Mouse (Mus musculus): Measurements from ENCODE around the gene Bmp2k. TPM values are rescaled to one million over a fixed set of nuclear protein-coding genes. Genes with fewer than 3 reads are reported as not detected.
"Not testable (repeated sequence)": the region's sequence is repeated elsewhere in the genome, so short reads cannot be mapped to it uniquely, and the experiment has no call there.

Bmp2k gene
- polyA plus RNA-seq, 1 experiment from 2014 or later: 31.3 TPM

- no peaks in the 10 kb centered on the region for H3K9me3 ChIP-seq (replicated peaks)
- WGBS (ENCODE audit: insufficient replicate concordance): 36% methylated on average over 15 of the region's 15 CpGs
- peak overlapping the region; percentile 73 for H3K27ac ChIP-seq (replicated peaks)
- peaks cover 86% of the 10 kb centered on the region for H3K4me1 ChIP-seq (replicated peaks)
- H3K4me2 ChIP-seq: peak overlapping the region; percentile 38
- H3K4me3 ChIP-seq (replicated peaks): no peak overlapping the region
- H3K36me3 ChIP-seq (replicated peaks): peaks cover 45% of the 10 kb centered on the region
- no peaks in the 10 kb centered on the region for H3K27me3 ChIP-seq
- no peak overlapping the region for H3K9ac ChIP-seq
- ATAC-seq (ENCODE audit: insufficient read depth): peak; percentile 85
Observed at GRCm38 (mm10) chr5:97022305-97023278, 25.1 kb downstream of the Bmp2k start.

- no peak overlapping the region; the same call in 1 of the 2 replicates for H3K27ac ChIP-seq (replicated peaks)
- peaks cover 58% of the 10 kb centered on the region for H3K36me3 ChIP-seq (replicated peaks)
- H3K4me1 ChIP-seq (replicated peaks): peaks cover 89% of the 10 kb centered on the region
- no peaks in the 10 kb centered on the region for H3K27me3 ChIP-seq
- no peak overlapping the region for H3K4me3 ChIP-seq (replicated peaks)
- H3K9me3 ChIP-seq (replicated peaks): no peaks in the 10 kb centered on the region
- 76% methylated on average over 5 of the region's 5 CpGs for WGBS (ENCODE audit: insufficient replicate concordance)
- no peak for ATAC-seq (ENCODE audit: insufficient read depth)
- H3K4me2 ChIP-seq: no peak overlapping the region
- no peak overlapping the region for H3K9ac ChIP-seq
Observed at GRCm38 (mm10) chr5:97024834-97025233, 27.3 kb downstream of the Bmp2k start.

GRCm38 (mm10) chr5:97025650-97026049 is 28.2 kb downstream of the Bmp2k start:
- 0 out of 2 replicates have a peak overlapping the region, but pooled peaks have one; percentile 9 for H3K27ac ChIP-seq (replicated peaks)
- WGBS (ENCODE audit: insufficient replicate concordance): 84% methylated on average over 6 of the region's 6 CpGs
- no peak for ATAC-seq (ENCODE audit: insufficient read depth)

GRCm38 (mm10) chr5:97028004-97028403 is 30.5 kb downstream of the Bmp2k start:
- Histone ChIP-seq H3K27ac (replicated peaks) (no peak overlapping the region), H3K27me3 (no peaks in the 10 kb centered on the region), H3K4me1 (replicated peaks) (peaks cover 69% of the 10 kb centered on the region), H3K4me3 (replicated peaks) (no peak overlapping the region), H3K9ac (no peak overlapping the region), H3K9me3 (replicated peaks) (no peaks in the 10 kb centered on the region), H3K36me3 (replicated peaks) (peaks cover 75% of the 10 kb centered on the region), H3K4me2 (no peak overlapping the region)
- WGBS (ENCODE audit: insufficient replicate concordance): 86% methylated on average over 8 of the region's 8 CpGs
- ATAC-seq (ENCODE audit: insufficient read depth): no peak

More at GRCm38 (mm10) chr5:97025650-97026049, 28.2 kb downstream of the Bmp2k start:
- Histone ChIP-seq H3K27me3 (no peaks in the 10 kb centered on the region), H3K4me1 (replicated peaks) (peaks cover 86% of the 10 kb centered on the region), H3K9ac (no peak overlapping the region), H3K4me3 (replicated peaks) (no peak overlapping the region), H3K36me3 (replicated peaks) (peaks cover 61% of the 10 kb centered on the region), H3K9me3 (replicated peaks) (no peaks in the 10 kb centered on the region), H3K4me2 (no peak overlapping the region)

- not testable (repeated sequence) for H3K9me3 ChIP-seq (replicated peaks); H3K27me3 ChIP-seq; H3K4me2 ChIP-seq; H3K27ac ChIP-seq (replicated peaks); H3K4me3 ChIP-seq (replicated peaks); ATAC-seq (ENCODE audit: insufficient read depth); H3K9ac ChIP-seq
- Histone ChIP-seq H3K36me3 (replicated peaks) (peaks cover 81% of the 10 kb centered on the region), H3K4me1 (replicated peaks) (peaks cover 67% of the 10 kb centered on the region)
- WGBS (ENCODE audit: insufficient replicate concordance): 16% methylated on average over 1 of the region's 1 CpGs
Observed at GRCm38 (mm10) chr5:97028840-97029239, 31.4 kb downstream of the Bmp2k start.

GRCm38 (mm10) chr5:97031771-97032170 is 34.3 kb downstream of the Bmp2k start:
- Histone ChIP-seq H3K4me1 (replicated peaks) (peaks cover 46% of the 10 kb centered on the region), H3K36me3 (replicated peaks) (peaks cover 94% of the 10 kb centered on the region), H3K9ac (no peak overlapping the region), H3K4me2 (no peak overlapping the region), H3K9me3 (replicated peaks) (no peaks in the 10 kb centered on the region), H3K27ac (replicated peaks) (no peak overlapping the region), H3K4me3 (replicated peaks) (no peak overlapping the region), H3K27me3 (no peaks in the 10 kb centered on the region)
- ATAC-seq (ENCODE audit: insufficient read depth): no peak
- WGBS (ENCODE audit: insufficient replicate concordance): 80% methylated on average over 6 of the region's 6 CpGs

- H3K27ac ChIP-seq (replicated peaks): no peak overlapping the region
- H3K4me1 ChIP-seq (replicated peaks): 0 out of 2 replicates have a peak, but pooled peaks cover 2% of the 10 kb centered on the region
- H3K27me3 ChIP-seq: no peaks in the 10 kb centered on the region
- H3K36me3 ChIP-seq (replicated peaks): peaks cover 84% of the 10 kb centered on the region
- no peak overlapping the region for H3K4me3 ChIP-seq (replicated peaks)
- no peak overlapping the region for H3K9ac ChIP-seq
- WGBS (ENCODE audit: insufficient replicate concordance): 90% methylated on average over 7 of the region's 7 CpGs
- ATAC-seq (ENCODE audit: insufficient read depth): no peak
- H3K4me2 ChIP-seq: no peak overlapping the region
- no peaks in the 10 kb centered on the region for H3K9me3 ChIP-seq (replicated peaks)
Observed at GRCm38 (mm10) chr5:97045260-97045659, 47.8 kb downstream of the Bmp2k start.

GRCm38 (mm10) chr5:97046680-97047079 is 49.2 kb downstream of the Bmp2k start:
- WGBS (ENCODE audit: insufficient replicate concordance): 87% methylated on average over 10 of the region's 10 CpGs
- Histone ChIP-seq H3K9me3 (replicated peaks) (no peaks in the 10 kb centered on the region), H3K4me3 (replicated peaks) (no peak overlapping the region), H3K4me1 (replicated peaks) (0 out of 2 replicates have a peak, but pooled peaks cover 2% of the 10 kb centered on the region), H3K9ac (no peak overlapping the region), H3K4me2 (no peak overlapping the region), H3K27ac (replicated peaks) (no peak overlapping the region), H3K27me3 (no peaks in the 10 kb centered on the region), H3K36me3 (replicated peaks) (peaks cover 88% of the 10 kb centered on the region)
- no peak for ATAC-seq (ENCODE audit: insufficient read depth)

- Histone ChIP-seq H3K9ac (no peak overlapping the region), H3K4me2 (no peak overlapping the region), H3K27ac (replicated peaks) (no peak overlapping the region), H3K4me3 (replicated peaks) (no peak overlapping the region), H3K27me3 (no peaks in the 10 kb centered on the region), H3K9me3 (replicated peaks) (no peaks in the 10 kb centered on the region), H3K4me1 (replicated peaks) (0 out of 2 replicates have a peak, but pooled peaks cover 2% of the 10 kb centered on the region), H3K36me3 (replicated peaks) (peaks cover 90% of the 10 kb centered on the region)
- no peak for ATAC-seq (ENCODE audit: insufficient read depth)
- 89% methylated on average over 5 of the region's 5 CpGs for WGBS (ENCODE audit: insufficient replicate concordance)
Observed at GRCm38 (mm10) chr5:97048905-97049304, 51.4 kb downstream of the Bmp2k start.

- Histone ChIP-seq H3K4me2 (no peak overlapping the region), H3K4me1 (replicated peaks) (0 out of 2 replicates have a peak, but pooled peaks cover 4% of the 10 kb centered on the region), H3K9me3 (replicated peaks) (no peaks in the 10 kb centered on the region), H3K27ac (replicated peaks) (no peak overlapping the region), H3K36me3 (replicated peaks) (peaks cover 94% of the 10 kb centered on the region), H3K9ac (no peak overlapping the region), H3K27me3 (no peaks in the 10 kb centered on the region), H3K4me3 (replicated peaks) (no peak overlapping the region)
- ATAC-seq (ENCODE audit: insufficient read depth): no peak
- 68% methylated on average over 5 of the region's 5 CpGs for WGBS (ENCODE audit: insufficient replicate concordance)
Observed at GRCm38 (mm10) chr5:97054166-97054565, 56.7 kb downstream of the Bmp2k start.

GRCm38 (mm10) chr5:97054801-97055200 is 57.3 kb downstream of the Bmp2k start:
- Histone ChIP-seq H3K27me3 (no peaks in the 10 kb centered on the region), H3K4me1 (replicated peaks) (0 out of 2 replicates have a peak, but pooled peaks cover 4% of the 10 kb centered on the region), H3K27ac (replicated peaks) (0 out of 2 replicates have a peak overlapping the region, but pooled peaks have one; percentile 19), H3K9ac (no peak overlapping the region), H3K4me3 (replicated peaks) (no peak overlapping the region), H3K4me2 (no peak overlapping the region), H3K9me3 (replicated peaks) (no peaks in the 10 kb centered on the region), H3K36me3 (replicated peaks) (peaks cover 92% of the 10 kb centered on the region)
- 80% methylated on average over 10 of the region's 10 CpGs for WGBS (ENCODE audit: insufficient replicate concordance)
- no peak for ATAC-seq (ENCODE audit: insufficient read depth)
